Mouse (Mus musculus): ENCODE data around the gene Suds3. TPM values are rescaled to one million over a fixed set of nuclear protein-coding genes. Genes with fewer than 3 reads are reported as not detected.

The Suds3 gene
- polyA plus RNA-seq, 1 experiment: 45.1 TPM

- WGBS: 68% methylated on average over 10 of the region's 10 CpGs
- H3K27me3 ChIP-seq (ENCODE audit: control insufficient read depth, insufficient read depth, low read length): no peaks in the 10 kb centered on the region
- peaks cover 41% of the 10 kb centered on the region; the same call in 1 of the 2 replicates for H3K4me1 ChIP-seq (ENCODE audit: control insufficient read depth, insufficient read depth, insufficient read length)
- DNase-seq (ENCODE audit: low read depth in 1 of 2, low spot score in 2 of 2): no peak
- H3K36me3 ChIP-seq (ENCODE audit: control insufficient read depth, insufficient read depth, low read length): no peaks in the 10 kb centered on the region
- no peak overlapping the region for H3K4me3 ChIP-seq (ENCODE audit: extremely low read depth, insufficient read depth, insufficient read length)
- TF ChIP-seq CTCF (IDR thresholded peaks at IDR 0.05; ENCODE audit: extremely low read depth, insufficient read depth, insufficient read length, insufficient replicate concordance) (no peak), POLR2A (IDR thresholded peaks at IDR 0.05; ENCODE audit: low read depth, low read length) (no peak)
- 0 out of 2 replicates have a peak overlapping the region, but pooled peaks have one; percentile 11 for H3K27ac ChIP-seq (ENCODE audit: insufficient read depth, low read length)
Observed at GRCm38 (mm10) chr5:117137011-117137410, 21.1 kb upstream of the Suds3 start.

- Histone ChIP-seq H3K27me3 (ENCODE audit: control insufficient read depth, insufficient read depth, low read length) (no peaks in the 10 kb centered on the region), H3K4me3 (ENCODE audit: extremely low read depth, insufficient read depth, insufficient read length) (no peak overlapping the region), H3K36me3 (ENCODE audit: control insufficient read depth, insufficient read depth, low read length) (no peaks in the 10 kb centered on the region), H3K27ac (ENCODE audit: insufficient read depth, low read length) (no peak overlapping the region), H3K4me1 (ENCODE audit: control insufficient read depth, insufficient read depth, insufficient read length) (peaks cover 41% of the 10 kb centered on the region; the same call in 1 of the 2 replicates)
- DNase-seq (ENCODE audit: low read depth in 1 of 2, low spot score in 2 of 2): no peak
- 62% methylated on average over 5 of the region's 5 CpGs for WGBS
- no peak for TF ChIP-seq CTCF (IDR thresholded peaks at IDR 0.05; ENCODE audit: extremely low read depth, insufficient read depth, insufficient read length, insufficient replicate concordance)
- TF ChIP-seq POLR2A (IDR thresholded peaks at IDR 0.05; ENCODE audit: low read depth, low read length): no peak
Observed at GRCm38 (mm10) chr5:117136570-117136969, 20.7 kb upstream of the Suds3 start.

DNA sequence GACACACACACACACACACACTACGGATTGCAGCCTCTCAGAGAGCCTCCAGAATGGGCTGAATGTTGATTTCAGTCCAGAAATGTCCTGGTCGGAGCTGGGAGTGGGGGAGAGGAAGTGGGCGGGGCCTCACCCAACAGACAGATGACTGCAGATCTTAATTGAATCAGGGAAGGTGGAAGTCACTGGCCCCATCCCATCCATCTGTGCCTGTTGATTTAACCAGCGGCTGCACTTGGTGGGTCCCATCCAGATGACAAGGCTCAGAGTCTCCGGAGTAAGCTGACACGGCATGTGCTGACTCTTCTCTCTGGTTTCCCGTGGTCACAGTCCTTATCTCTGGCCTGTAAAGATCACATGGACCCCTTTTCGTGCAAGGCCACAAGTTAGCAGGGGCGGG is 20.0 kb upstream of the Suds3 start:
- Histone ChIP-seq H3K4me1 (ENCODE audit: control insufficient read depth, insufficient read depth, insufficient read length) (peaks cover 40% of the 10 kb centered on the region; the same call in 1 of the 2 replicates), H3K27ac (ENCODE audit: insufficient read depth, low read length) (no peak overlapping the region), H3K27me3 (ENCODE audit: control insufficient read depth, insufficient read depth, low read length) (no peaks in the 10 kb centered on the region), H3K36me3 (ENCODE audit: control insufficient read depth, insufficient read depth, low read length) (no peaks in the 10 kb centered on the region), H3K4me3 (ENCODE audit: extremely low read depth, insufficient read depth, insufficient read length) (no peak overlapping the region)
- DNase-seq (ENCODE audit: low read depth in 1 of 2, low spot score in 2 of 2): peak in 1 of 2 experiments; percentile 56
- TF ChIP-seq CTCF (IDR thresholded peaks at IDR 0.05; ENCODE audit: extremely low read depth, insufficient read depth, insufficient read length, insufficient replicate concordance): no peak
- no peak for TF ChIP-seq POLR2A (IDR thresholded peaks at IDR 0.05; ENCODE audit: low read depth, low read length)
- 9% methylated on average over 9 of the region's 9 CpGs for WGBS

- DNase-seq (ENCODE audit: low read depth in 1 of 2, low spot score in 2 of 2): no peak
- Histone ChIP-seq H3K4me3 (ENCODE audit: extremely low read depth, insufficient read depth, insufficient read length) (peak overlapping the region; percentile 67; the same call in 1 of the 2 replicates), H3K4me1 (ENCODE audit: control insufficient read depth, insufficient read depth, insufficient read length) (peaks cover 36% of the 10 kb centered on the region; the same call in 1 of the 2 replicates), H3K27me3 (ENCODE audit: control insufficient read depth, insufficient read depth, low read length) (no peaks in the 10 kb centered on the region), H3K27ac (ENCODE audit: insufficient read depth, low read length) (peak overlapping the region; percentile 79; the same call in 1 of the 2 replicates), H3K36me3 (ENCODE audit: control insufficient read depth, insufficient read depth, low read length) (no peaks in the 10 kb centered on the region)
- no peak for TF ChIP-seq POLR2A (IDR thresholded peaks at IDR 0.05; ENCODE audit: low read depth, low read length)
- TF ChIP-seq CTCF (IDR thresholded peaks at IDR 0.05; ENCODE audit: extremely low read depth, insufficient read depth, insufficient read length, insufficient replicate concordance): no peak
- WGBS: 27% methylated on average over 3 of the region's 3 CpGs
Observed at GRCm38 (mm10) chr5:117134889-117135456, 19.1 kb upstream of the Suds3 start.

- Histone ChIP-seq H3K4me3 (ENCODE audit: extremely low read depth, insufficient read depth, insufficient read length) (peak overlapping the region; percentile 67), H3K4me1 (ENCODE audit: control insufficient read depth, insufficient read depth, insufficient read length) (peaks cover 36% of the 10 kb centered on the region; the same call in 1 of the 2 replicates), H3K27ac (ENCODE audit: insufficient read depth, low read length) (peak overlapping the region; percentile 79), H3K27me3 (ENCODE audit: control insufficient read depth, insufficient read depth, low read length) (no peaks in the 10 kb centered on the region), H3K36me3 (ENCODE audit: control insufficient read depth, insufficient read depth, low read length) (no peaks in the 10 kb centered on the region)
- TF ChIP-seq POLR2A (IDR thresholded peaks at IDR 0.05; ENCODE audit: low read depth, low read length): no peak
- no peak for TF ChIP-seq CTCF (IDR thresholded peaks at IDR 0.05; ENCODE audit: extremely low read depth, insufficient read depth, insufficient read length, insufficient replicate concordance)
- 2% methylated on average over 19 of the region's 19 CpGs for WGBS
- peak in 1 of 2 experiments; percentile 43 for DNase-seq (ENCODE audit: low read depth in 1 of 2, low spot score in 2 of 2)
Observed at GRCm38 (mm10) chr5:117134066-117134888, 18.4 kb upstream of the Suds3 start.

DNA sequence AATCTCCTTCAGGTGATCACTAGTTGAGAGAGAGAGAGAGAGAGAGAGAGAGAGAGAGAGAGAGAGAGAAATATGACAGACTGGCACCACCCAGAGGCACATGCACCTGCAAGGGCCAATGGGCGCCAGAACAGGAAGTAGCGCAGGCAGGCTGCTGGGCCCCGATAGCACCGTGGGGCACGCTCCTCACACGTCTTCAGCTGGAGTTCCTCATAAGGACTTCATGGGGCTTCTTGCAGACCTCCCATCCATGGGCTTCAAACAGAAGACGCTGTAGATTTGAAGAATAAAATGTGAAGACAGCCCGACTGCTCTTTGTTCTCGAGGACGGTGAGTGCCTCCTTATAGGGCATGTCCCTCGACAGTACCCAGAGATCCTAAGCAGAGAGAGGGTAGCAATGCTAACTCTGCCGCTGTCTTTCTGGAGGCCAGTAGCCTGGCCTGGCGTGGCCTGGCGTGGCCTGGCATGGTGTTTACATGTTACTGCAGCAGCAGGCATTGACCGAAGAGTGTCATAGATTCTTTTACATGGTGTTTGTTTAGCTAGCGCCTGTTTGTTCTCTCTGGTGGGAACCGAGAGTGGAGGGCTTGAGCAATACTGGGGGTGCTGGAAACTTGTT is 17.6 kb upstream of the Suds3 start:
- 3% methylated on average over 17 of the region's 17 CpGs for WGBS
- H3K4me1 ChIP-seq (ENCODE audit: control insufficient read depth, insufficient read depth, insufficient read length): peaks cover 30% of the 10 kb centered on the region; the same call in 1 of the 2 replicates
- no peak for TF ChIP-seq CTCF (IDR thresholded peaks at IDR 0.05; ENCODE audit: extremely low read depth, insufficient read depth, insufficient read length, insufficient replicate concordance)
- peak; percentile 88 for TF ChIP-seq POLR2A (IDR thresholded peaks at IDR 0.05; ENCODE audit: low read depth, low read length)
- H3K27me3 ChIP-seq (ENCODE audit: control insufficient read depth, insufficient read depth, low read length): no peaks in the 10 kb centered on the region
- peak overlapping the region; percentile 79 for H3K27ac ChIP-seq (ENCODE audit: insufficient read depth, low read length)
- DNase-seq (ENCODE audit: low read depth in 1 of 2, low spot score in 2 of 2): peak; percentile 68 to 80
- H3K36me3 ChIP-seq (ENCODE audit: control insufficient read depth, insufficient read depth, low read length): no peaks in the 10 kb centered on the region
- peak overlapping the region; percentile 67 for H3K4me3 ChIP-seq (ENCODE audit: extremely low read depth, insufficient read depth, insufficient read length)
